Mouse (Mus musculus): ENCODE measurements at regions not wholly inside any gene's neighbourhood (a gene's known extent, or its start where the extent isn't known, plus 50 kb on each side); places are given as distances from the start of the nearest gene placed in this dataset.

DNA sequence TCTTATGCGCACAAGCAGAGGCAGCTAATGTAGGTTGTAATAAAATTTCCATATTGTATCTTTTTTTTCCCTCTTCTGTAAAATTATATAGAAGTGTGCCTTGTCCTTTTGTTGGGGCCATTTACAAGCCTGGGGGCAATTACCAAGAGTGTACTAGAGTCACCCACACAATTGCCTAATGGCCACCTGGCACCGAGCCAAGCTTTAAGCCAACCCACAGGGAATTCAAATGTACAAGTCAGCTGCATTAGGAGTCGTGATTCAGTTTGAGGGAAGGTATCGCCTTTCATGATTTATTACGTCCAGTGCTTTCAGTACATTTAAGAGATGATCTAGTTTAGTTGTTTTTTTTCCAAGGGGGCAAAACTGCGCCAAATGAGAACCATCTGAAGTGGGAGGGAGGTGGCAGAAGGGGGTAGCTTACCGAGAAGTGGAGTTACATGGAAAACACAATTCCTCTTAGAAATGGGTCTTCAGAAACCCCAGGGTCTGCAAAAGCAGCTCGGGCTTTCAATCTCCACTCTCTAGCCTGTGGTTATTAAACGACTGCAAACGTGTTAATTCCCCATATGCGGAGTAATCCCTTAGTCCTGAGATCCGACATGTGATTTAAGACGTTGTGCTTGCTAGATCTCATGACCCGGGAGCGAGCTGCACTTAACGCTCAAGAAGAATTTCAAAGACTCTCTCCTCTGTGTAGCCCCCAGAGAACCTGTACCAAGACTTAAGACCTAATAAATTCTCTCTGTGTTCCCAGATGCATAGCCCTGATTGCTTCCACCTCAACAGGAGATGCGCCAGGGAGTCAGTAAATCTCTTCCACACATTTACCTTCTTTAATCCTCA lies 129.0 kb downstream of the Basp1 start:
- Histone ChIP-seq H3K4me2 (ENCODE audit: low read depth) (no peak overlapping the region), H3K36me3 (ENCODE audit: control insufficient read depth, insufficient read depth, low read length) (no peaks in the 10 kb centered on the region), H3K27ac (ENCODE audit: low read depth, low read length) (peak overlapping the region; percentile 56; the same call in 1 of the 2 replicates), H3K27me3 (ENCODE audit: control insufficient read depth, insufficient read depth, low read length) (no peaks in the 10 kb centered on the region), H3K4me3 (ENCODE audit: low read depth, low read length) (no peak overlapping the region), H3K9me3 (ENCODE audit: control insufficient read depth, low read length) (no peaks in the 10 kb centered on the region), H3K9ac (ENCODE audit: low read length) (no peak overlapping the region), H3K4me1 (ENCODE audit: control insufficient read depth, insufficient read depth, low read length) (no peaks in the 10 kb centered on the region; the same call in 1 of the 2 replicates)
- peak; percentile 85 for ATAC-seq (ENCODE audit: insufficient read depth, low FRiP score, low TSS enrichment)
- peak; percentile 75 for DNase-seq (ENCODE audit: low spot score)
- WGBS: 41% methylated on average over 17 of the region's 17 CpGs

DNA sequence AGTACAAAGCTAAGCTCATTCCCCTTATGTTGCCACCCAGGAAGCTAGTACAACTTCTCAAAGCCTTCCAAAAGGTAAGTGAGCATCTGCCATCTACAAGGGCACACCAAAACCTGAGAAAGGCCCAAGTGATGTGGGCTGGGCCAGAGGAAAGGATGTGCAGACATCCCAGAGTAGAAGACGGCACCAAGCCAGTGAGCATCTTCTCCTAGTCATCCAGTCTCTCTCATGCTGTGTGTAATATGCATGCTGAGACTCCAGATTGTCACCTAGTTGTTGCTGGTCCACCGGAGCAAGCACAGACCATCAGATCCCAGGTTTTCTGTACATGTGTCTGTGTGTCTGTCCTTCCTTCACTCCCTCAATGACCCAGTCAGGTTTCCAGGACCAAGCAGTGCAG lies 129.9 kb downstream of the Basp1 start:
- ATAC-seq (ENCODE audit: insufficient read depth, low FRiP score, low TSS enrichment) (no peak), DNase-seq (ENCODE audit: low spot score) (no peak)
- no peak overlapping the region for H3K4me3 ChIP-seq (ENCODE audit: low read depth, low read length)
- H3K27ac ChIP-seq (ENCODE audit: low read depth, low read length): 0 out of 2 replicates have a peak overlapping the region, but pooled peaks have one; percentile 44
- no peaks in the 10 kb centered on the region; the same call in 1 of the 2 replicates for H3K4me1 ChIP-seq (ENCODE audit: control insufficient read depth, insufficient read depth, low read length)
- H3K27me3 ChIP-seq (ENCODE audit: control insufficient read depth, insufficient read depth, low read length): no peaks in the 10 kb centered on the region
- H3K9ac ChIP-seq (ENCODE audit: low read length): no peak overlapping the region
- H3K4me2 ChIP-seq (ENCODE audit: low read depth): no peak overlapping the region
- WGBS: 85% methylated on average over 2 of the region's 2 CpGs
- H3K9me3 ChIP-seq (ENCODE audit: control insufficient read depth, low read length): no peaks in the 10 kb centered on the region
- no peaks in the 10 kb centered on the region for H3K36me3 ChIP-seq (ENCODE audit: control insufficient read depth, insufficient read depth, low read length)

DNA sequence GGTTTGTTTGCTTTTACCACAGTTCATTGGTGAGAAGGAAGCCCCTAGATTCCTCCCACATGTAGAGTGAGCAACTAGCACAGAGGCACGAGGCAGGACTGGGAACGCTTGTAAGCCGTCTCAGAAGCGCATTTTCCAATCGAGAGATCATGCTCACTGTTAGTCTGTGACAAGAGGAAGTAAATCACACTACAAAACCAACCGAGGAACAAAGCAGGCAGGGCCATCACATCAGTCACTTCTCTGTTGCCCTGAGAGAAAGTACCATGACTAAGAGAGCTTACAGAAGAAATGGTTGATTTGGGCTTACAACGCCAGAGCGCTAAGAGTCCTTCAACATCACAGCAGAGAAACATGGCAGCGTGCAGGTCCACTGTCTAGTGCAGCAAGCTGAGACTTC lies 131.2 kb downstream of the Basp1 start:
- H3K4me2 ChIP-seq (ENCODE audit: low read depth): no peak overlapping the region
- no peaks in the 10 kb centered on the region for H3K27me3 ChIP-seq (ENCODE audit: control insufficient read depth, insufficient read depth, low read length)
- 59% methylated on average over 9 of the region's 9 CpGs for WGBS
- H3K36me3 ChIP-seq (ENCODE audit: control insufficient read depth, insufficient read depth, low read length): no peaks in the 10 kb centered on the region
- no peaks in the 10 kb centered on the region for H3K9me3 ChIP-seq (ENCODE audit: control insufficient read depth, low read length)
- H3K4me3 ChIP-seq (ENCODE audit: low read depth, low read length): no peak overlapping the region
- no peak overlapping the region for H3K9ac ChIP-seq (ENCODE audit: low read length)
- no peak for DNase-seq (ENCODE audit: low spot score)
- no peak overlapping the region for H3K27ac ChIP-seq (ENCODE audit: low read depth, low read length)
- H3K4me1 ChIP-seq (ENCODE audit: control insufficient read depth, insufficient read depth, low read length): no peaks in the 10 kb centered on the region; the same call in 1 of the 2 replicates
- no peak for ATAC-seq (ENCODE audit: insufficient read depth, low FRiP score, low TSS enrichment)

DNA sequence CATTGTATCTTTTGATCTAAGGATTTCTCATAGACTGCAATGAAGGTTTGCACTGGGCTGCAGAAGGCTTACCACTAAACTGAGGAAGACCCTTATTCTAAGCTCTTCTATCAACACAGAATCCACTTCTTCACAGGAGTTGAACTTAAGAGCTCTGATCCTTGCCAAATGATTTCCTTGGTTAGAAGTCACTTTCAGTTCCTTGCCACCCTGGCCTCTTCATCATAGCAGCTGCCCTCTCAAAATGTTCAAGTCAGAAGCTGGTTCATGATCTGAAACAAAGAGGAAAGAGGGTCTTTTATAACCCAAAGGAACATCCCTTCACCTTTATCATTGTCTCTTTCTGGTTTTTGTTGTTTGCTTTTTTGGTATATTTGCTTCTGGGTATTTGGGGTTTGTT lies 131.6 kb downstream of the Basp1 start:
- Histone ChIP-seq H3K36me3 (ENCODE audit: control insufficient read depth, insufficient read depth, low read length) (no peaks in the 10 kb centered on the region), H3K9ac (ENCODE audit: low read length) (no peak overlapping the region)
- DNase-seq (ENCODE audit: low spot score): no peak

DNA sequence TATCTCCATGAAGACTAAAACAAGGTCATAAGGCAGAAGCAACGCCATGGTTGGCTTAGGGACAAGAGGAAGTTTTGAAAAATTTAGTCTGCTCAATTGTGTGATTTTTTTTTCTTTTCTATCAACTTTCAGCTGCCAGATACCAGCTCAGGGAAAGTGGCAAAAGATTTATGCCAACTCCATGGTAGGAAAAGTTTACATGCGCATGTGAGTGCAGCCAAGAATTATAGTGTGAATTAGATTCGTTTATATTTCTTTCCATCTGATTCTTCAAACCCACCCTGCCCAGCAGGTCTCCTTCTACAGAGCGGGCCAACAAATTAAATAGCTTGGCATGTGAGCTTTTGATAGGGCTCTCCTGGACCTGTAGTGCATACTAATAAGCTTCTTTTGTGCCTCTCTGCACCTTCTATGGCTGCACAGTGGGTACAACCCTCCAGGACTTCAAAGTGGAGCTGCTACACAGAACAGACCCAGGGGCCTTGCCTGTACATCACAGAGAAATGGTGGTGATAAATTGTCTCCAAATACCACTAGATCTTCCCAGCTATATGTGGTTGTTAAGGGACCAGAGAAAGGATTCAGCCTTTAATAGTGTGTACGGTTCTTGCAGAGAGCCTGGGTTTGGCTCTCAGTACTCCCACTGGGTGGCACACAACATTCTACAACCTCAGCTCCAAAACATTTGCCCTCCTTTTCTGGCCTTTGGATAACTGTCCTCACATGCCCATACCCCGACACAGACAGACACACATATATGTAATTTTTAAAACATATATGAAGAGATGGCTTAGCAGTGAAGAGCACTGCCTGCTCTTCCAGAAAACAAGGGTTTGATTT lies 135.0 kb downstream of the Basp1 start:
- Histone ChIP-seq H3K27ac (ENCODE audit: low read depth, low read length) (no peak overlapping the region), H3K4me2 (ENCODE audit: low read depth) (no peak overlapping the region), H3K4me3 (ENCODE audit: low read depth, low read length) (no peak overlapping the region), H3K36me3 (ENCODE audit: control insufficient read depth, insufficient read depth, low read length) (no peaks in the 10 kb centered on the region), H3K4me1 (ENCODE audit: control insufficient read depth, insufficient read depth, low read length) (no peaks in the 10 kb centered on the region), H3K9ac (ENCODE audit: low read length) (no peak overlapping the region), H3K9me3 (ENCODE audit: control insufficient read depth, low read length) (no peaks in the 10 kb centered on the region), H3K27me3 (ENCODE audit: control insufficient read depth, insufficient read depth, low read length) (no peaks in the 10 kb centered on the region)
- ATAC-seq (ENCODE audit: insufficient read depth, low FRiP score, low TSS enrichment) (peak; percentile 87), DNase-seq (ENCODE audit: low spot score) (peak; percentile 29)
- 58% methylated on average over 6 of the region's 6 CpGs for WGBS

More for the DNA sequence above, 131.6 kb downstream of the Basp1 start:
- Histone ChIP-seq H3K9me3 (ENCODE audit: control insufficient read depth, low read length) (no peaks in the 10 kb centered on the region), H3K27ac (ENCODE audit: low read depth, low read length) (no peak overlapping the region), H3K4me2 (ENCODE audit: low read depth) (no peak overlapping the region), H3K4me3 (ENCODE audit: low read depth, low read length) (no peak overlapping the region), H3K27me3 (ENCODE audit: control insufficient read depth, insufficient read depth, low read length) (no peaks in the 10 kb centered on the region), H3K4me1 (ENCODE audit: control insufficient read depth, insufficient read depth, low read length) (no peaks in the 10 kb centered on the region; the same call in 1 of the 2 replicates)
- ATAC-seq (ENCODE audit: insufficient read depth, low FRiP score, low TSS enrichment): no peak

DNA sequence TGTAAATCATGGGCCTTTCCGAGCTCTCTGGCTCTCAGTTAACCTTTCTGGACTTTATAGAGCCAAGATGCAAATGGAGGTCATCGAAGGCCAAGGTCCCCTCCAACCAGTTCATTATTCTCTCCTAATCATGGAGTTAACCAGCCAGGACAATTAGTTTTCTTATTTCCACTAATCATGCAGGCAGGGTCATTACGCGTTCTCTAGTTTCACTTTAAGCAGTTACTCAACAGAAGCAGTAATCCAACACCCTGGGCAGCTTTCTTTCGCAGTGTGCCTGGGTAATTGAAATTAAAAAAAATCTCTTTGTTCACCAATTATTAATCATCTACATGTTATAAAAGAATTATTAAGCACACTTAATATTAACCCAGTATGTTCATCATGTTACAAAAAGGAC lies 137.3 kb downstream of the Basp1 start:
- WGBS: 78% methylated on average over 5 of the region's 5 CpGs

DNA sequence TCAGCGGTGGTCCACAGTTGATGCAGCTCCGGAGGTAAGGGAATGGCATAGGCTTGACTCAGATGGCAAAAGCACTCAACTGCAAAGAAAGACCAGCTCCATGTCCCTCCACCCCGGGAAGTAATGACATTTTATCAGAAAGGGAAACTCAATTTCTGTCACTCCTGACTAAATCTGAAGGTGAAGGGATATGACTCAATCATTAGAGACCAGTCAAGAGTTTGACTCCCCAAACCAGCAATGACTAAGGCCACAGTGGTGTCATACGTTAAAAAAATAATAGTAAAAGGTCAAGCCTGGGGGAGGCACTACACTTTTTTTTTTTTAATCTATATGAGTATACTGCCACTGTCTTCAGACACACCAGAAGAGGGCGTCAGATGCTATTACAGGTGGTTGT lies 141.7 kb downstream of the Basp1 start:
- 91% methylated on average over 5 of the region's 5 CpGs for WGBS
- H3K9me3 ChIP-seq (ENCODE audit: control insufficient read depth, low read length): no peaks in the 10 kb centered on the region

More for the DNA sequence above, 137.3 kb downstream of the Basp1 start:
- Histone ChIP-seq H3K4me3 (ENCODE audit: low read depth, low read length) (no peak overlapping the region), H3K9me3 (ENCODE audit: control insufficient read depth, low read length) (no peaks in the 10 kb centered on the region), H3K27me3 (ENCODE audit: control insufficient read depth, insufficient read depth, low read length) (no peaks in the 10 kb centered on the region), H3K4me2 (ENCODE audit: low read depth) (no peak overlapping the region), H3K4me1 (ENCODE audit: control insufficient read depth, insufficient read depth, low read length) (no peaks in the 10 kb centered on the region), H3K9ac (ENCODE audit: low read length) (no peak overlapping the region), H3K27ac (ENCODE audit: low read depth, low read length) (no peak overlapping the region), H3K36me3 (ENCODE audit: control insufficient read depth, insufficient read depth, low read length) (no peaks in the 10 kb centered on the region)
- DNase-seq (ENCODE audit: low spot score): no peak
- no peak for ATAC-seq (ENCODE audit: insufficient read depth, low FRiP score, low TSS enrichment)

DNA sequence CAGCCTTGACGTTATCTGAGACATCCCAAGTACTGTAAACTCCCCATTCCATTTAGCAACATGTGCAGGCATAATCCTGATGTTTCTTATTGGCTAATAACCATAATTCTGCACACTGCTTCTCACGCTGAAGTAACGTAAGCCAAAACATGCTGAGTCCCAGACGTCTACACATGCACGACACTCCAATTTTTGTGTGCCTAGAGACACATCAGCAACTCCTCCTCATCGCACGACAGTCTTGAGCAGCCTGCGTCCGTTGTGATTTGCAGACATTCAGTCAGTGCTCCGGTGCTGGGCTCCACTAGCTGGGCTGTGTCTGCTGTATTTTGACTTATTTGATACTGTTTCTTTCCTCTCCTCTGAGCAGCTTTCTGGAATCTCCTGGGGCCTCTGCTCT lies 143.2 kb downstream of the Basp1 start:
- H3K4me1 ChIP-seq (ENCODE audit: control insufficient read depth, insufficient read depth, low read length): no peaks in the 10 kb centered on the region
- no peak overlapping the region for H3K4me3 ChIP-seq (ENCODE audit: low read depth, low read length)
- 86% methylated on average over 10 of the region's 10 CpGs for WGBS
- no peak overlapping the region for H3K4me2 ChIP-seq (ENCODE audit: low read depth)
- no peak overlapping the region for H3K9ac ChIP-seq (ENCODE audit: low read length)
- ATAC-seq (ENCODE audit: insufficient read depth, low FRiP score, low TSS enrichment) (no peak), DNase-seq (ENCODE audit: low spot score) (no peak)
- H3K9me3 ChIP-seq (ENCODE audit: control insufficient read depth, low read length): no peaks in the 10 kb centered on the region
- H3K27me3 ChIP-seq (ENCODE audit: control insufficient read depth, insufficient read depth, low read length): no peaks in the 10 kb centered on the region
- no peaks in the 10 kb centered on the region for H3K36me3 ChIP-seq (ENCODE audit: control insufficient read depth, insufficient read depth, low read length)
- H3K27ac ChIP-seq (ENCODE audit: low read depth, low read length): no peak overlapping the region

More for the DNA sequence above, 141.7 kb downstream of the Basp1 start:
- Histone ChIP-seq H3K36me3 (ENCODE audit: control insufficient read depth, insufficient read depth, low read length) (no peaks in the 10 kb centered on the region), H3K27ac (ENCODE audit: low read depth, low read length) (no peak overlapping the region), H3K27me3 (ENCODE audit: control insufficient read depth, insufficient read depth, low read length) (no peaks in the 10 kb centered on the region), H3K4me2 (ENCODE audit: low read depth) (no peak overlapping the region), H3K4me3 (ENCODE audit: low read depth, low read length) (no peak overlapping the region), H3K9ac (ENCODE audit: low read length) (no peak overlapping the region), H3K4me1 (ENCODE audit: control insufficient read depth, insufficient read depth, low read length) (no peaks in the 10 kb centered on the region)
- DNase-seq (ENCODE audit: low spot score) (no peak), ATAC-seq (ENCODE audit: insufficient read depth, low FRiP score, low TSS enrichment) (no peak)

Measured in neural tube, embryonic 11.5 days (tissue).